Mouse (Mus musculus) ZHBTc4 (cell line): Measurements from ENCODE around the gene Wwp2.
A peak's percentile ranks its signal among the peaks of the same experiment; 100 is the strongest.

ENCODE experiments used
- DNase-seq: peaks from one replicate; pipeline ENCODE4 v3.0.0-alpha.2; 2011; ENCODE audit warnings: low read depth, low spot score

Gene Wwp2

DNA sequence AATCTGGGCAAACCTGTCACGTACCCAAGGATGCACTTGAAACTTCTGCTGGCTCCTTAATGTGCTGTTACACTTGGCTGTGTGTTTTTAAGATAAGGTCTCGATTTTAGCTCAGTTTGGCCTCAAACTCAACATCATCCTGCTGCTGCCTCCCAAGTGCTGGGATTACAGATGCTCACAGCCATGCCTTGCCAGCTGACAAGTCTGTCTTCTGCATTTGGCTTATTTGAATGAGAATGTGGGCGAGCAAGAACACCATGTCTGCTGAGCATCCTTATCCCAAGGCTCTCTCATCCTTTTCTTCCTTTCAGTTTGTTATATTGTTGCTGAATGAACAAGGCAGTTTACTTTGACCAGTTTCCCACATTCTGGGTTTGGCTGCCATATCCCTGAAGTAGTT, 39.4 kb downstream of the Wwp2 start:
- no peak for DNase-seq

- DNase-seq: peak; percentile 77
Observed at GRCm38 (mm10) chr8:107476786-107477185, 40.6 kb downstream of the Wwp2 start.

GRCm38 (mm10) chr8:107478728-107479127, 42.6 kb downstream of the Wwp2 start:
- DNase-seq: no peak

GRCm38 (mm10) chr8:107480436-107480835, 44.3 kb downstream of the Wwp2 start:
- no peak for DNase-seq

DNA sequence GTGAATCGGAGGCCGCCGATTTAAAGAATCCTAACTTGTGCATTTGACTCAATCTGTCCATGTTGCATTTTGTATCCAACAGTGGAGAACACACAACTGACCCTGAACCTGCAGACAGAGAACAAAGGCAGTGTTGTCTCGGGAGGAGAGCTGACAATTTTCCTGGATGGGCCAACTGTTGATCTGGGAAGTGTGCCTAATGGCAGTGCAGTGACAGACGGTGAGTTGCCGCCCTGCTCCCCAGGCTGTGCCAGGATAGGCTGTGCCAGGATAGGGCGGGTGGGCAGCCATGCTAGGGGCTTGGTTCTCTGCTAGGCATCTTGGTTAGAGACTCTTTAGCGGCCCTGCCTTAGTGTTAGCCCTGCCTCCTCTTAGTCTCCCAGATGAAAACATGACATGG, 47.1 kb downstream of the Wwp2 start:
- no peak for DNase-seq

- no peak for DNase-seq
Observed at GRCm38 (mm10) chr8:107484956-107485355, 48.8 kb downstream of the Wwp2 start.

- no peak for DNase-seq
Observed at GRCm38 (mm10) chr8:107488551-107488950, 52.4 kb downstream of the Wwp2 start.

- DNase-seq: no peak
Observed at GRCm38 (mm10) chr8:107489086-107489485, 52.9 kb downstream of the Wwp2 start.

DNA sequence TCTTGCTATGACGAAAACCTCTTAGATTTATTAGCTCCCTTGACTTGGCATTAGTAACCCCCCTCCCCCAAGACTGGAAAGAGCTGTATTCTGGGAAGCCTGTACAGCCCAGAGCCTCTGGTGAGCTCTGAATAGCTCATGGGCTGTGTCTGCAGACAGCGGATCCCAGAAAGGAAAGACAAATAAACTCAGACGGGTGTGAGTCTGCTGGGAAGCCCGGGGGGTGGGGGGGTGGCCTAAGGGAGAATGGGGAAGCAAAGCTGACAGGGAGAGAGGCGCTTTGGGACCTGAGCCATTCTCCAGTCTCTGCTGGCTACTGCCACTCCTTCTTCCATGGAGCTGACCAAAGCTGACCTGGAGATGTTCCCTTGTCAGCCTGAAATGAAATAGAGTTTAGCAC, 53.8 kb downstream of the Wwp2 start:
- no peak for DNase-seq

DNA sequence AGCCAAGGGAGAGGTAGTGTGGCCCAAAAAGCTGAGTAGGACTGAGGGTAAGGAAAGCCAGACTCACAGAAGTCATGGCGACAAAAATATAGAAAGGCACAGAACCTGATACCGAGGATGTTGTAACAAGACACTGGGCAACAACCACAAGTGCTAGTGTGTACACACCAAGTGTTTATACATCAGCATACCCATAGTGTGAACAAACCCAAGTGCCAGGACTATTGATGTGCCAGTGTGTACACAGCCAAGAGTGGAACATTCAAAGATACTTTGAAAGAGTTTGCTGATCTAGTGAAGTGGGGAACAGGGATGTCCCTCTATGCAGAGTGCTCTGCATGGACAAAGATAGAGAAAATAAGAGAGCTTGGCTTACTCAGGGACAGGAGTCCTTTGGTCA, 54.5 kb downstream of the Wwp2 start:
- no peak for DNase-seq

GRCm38 (mm10) chr8:107491212-107491611, 55.0 kb downstream of the Wwp2 start:
- DNase-seq: no peak

- DNase-seq: no peak
Observed at GRCm38 (mm10) chr8:107491831-107492230, 55.7 kb downstream of the Wwp2 start.

GRCm38 (mm10) chr8:107492802-107493201, 56.6 kb downstream of the Wwp2 start:
- no peak for DNase-seq

DNA sequence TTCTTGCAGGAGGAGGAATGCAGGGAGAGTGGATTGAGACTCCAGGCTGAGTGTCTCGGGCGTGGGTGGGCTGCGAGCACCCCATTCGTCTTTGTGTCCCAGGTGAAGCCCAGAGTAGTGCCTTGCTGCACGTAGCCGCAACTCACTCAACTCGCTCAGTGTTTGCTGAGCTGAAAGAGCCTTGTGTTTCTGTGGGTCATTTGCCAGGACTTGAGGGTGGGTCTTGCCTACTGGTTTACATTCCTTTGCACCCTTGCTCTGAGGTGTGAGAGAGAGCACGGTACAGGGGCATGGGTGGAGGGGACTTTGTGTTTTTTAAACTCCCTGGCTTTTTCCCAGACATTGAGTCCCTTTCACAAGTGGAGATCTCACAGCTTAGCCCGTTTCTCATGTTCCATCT, 59.3 kb downstream of the Wwp2 start:
- DNase-seq: no peak

DNA sequence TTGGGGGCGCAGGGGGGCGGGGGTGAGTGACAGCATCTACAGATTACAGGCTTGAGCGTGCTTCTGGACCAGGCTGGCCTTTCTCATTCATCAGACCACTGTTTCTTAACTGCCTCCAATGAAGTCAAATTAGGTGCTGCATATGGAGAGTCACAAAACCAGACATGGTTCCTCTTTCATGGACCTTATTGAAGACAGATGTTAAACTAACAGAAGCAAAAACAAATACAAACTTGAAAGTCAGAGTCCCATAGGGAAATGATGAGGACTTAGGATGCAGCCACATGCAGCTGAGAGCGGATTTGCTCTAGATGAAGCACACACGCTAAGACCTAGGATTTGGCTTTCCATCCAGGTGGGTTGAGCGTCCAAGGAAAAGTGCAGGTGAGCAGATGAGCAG, 61.5 kb downstream of the Wwp2 start:
- DNase-seq: no peak

DNA sequence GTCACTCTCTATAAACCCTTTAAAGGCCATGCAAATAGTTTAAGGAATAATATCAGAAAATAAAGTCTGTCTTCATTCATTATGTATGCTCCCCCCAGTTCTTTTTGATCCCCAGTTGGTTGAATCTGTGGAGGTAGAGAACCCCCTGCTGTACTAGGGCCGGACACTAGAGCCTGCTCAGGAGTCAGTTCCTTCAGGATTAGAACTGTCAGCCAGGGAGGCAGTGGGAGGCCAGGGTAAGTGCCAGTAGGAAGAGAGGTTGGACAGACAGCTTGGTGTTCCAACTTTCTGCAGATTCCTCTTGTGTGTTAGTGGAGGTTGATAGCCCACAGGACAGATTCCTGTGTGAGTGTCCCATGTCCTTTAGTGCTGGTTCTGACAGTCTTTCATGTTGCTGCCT, 62.2 kb downstream of the Wwp2 start:
- no peak for DNase-seq

DNA sequence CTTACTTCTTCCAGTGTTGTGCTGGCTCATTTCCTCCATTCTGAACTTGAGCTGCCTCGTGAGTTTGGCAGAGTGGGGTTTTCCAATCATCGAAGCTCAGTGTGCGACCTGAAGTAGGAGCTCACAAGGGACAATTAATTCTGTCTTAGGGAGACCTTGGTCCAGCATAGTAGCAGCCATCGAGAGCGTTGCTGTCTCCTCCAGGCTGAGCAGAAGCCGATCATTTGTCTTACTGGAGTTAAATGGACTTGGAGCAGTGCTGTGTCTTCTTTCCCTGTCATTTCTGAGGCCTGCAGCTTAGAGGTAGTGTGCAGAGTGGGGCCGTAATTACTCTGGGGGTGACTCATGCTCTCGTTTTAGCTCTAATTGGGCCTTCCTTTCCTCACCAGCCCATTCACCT, 62.6 kb downstream of the Wwp2 start:
- DNase-seq: no peak

DNA sequence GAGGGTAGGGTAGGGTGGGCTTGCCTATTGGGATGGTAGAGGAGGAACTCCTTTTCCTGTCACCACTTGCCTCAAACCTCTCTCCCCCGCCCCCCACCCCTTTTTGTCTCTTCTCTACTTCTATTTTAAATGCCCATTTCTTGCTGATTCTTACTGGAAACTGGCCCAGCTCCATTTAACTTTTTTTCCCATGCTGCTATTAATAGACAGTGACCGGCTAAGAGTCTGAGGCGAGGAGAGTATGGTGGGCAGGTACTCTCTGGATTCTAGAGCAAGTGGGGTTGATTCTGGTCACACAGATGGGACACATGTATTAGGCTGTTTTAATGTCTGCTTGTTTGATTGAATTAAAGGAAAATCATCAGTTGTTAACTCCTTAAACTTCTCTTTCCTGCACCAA, 63.4 kb downstream of the Wwp2 start:
- no peak for DNase-seq

GRCm38 (mm10) chr8:107502407-107502806, 66.2 kb downstream of the Wwp2 start:
- DNase-seq: no peak

DNA sequence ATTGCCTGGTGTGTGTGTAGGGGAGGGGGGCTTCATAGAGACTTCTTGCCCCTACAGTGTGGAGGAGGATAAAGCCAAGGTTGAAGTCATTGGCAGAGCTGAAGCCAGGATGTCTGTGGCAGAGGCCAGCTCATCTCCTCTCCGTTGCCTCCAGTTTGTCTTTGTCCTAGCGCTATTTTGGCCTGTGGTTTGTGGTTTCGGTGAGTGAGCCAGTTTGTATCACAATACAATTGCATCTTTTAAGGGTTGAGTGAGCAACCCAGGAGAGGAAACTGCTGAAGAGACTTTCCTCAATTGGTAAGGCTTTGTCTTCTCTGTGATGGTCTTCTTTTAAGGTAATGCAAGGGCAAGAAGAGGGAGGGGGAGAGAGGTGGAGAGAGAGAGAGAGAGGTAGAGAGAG, 66.8 kb downstream of the Wwp2 start:
- DNase-seq: no peak

DNA sequence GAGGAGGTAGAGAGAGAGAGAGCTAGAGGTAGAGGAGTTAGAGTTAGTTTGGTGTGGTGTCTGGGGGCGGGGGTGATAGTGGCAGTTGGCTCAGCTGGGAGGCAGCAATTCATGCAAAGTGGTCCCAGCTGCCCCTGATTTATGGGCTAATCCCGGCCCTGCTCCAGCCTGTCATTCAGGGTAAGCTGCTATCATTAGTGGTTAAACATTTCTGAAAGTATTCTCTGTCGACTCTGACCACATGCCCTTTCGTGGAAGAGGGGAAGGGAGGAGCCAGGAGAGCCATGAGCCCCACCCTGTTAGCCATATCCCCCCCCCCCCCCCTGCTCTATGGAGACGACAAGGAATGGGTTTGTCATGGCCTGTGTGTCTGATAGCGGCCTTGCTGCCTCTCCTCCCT, 67.2 kb downstream of the Wwp2 start:
- peak; percentile 47 for DNase-seq

DNA sequence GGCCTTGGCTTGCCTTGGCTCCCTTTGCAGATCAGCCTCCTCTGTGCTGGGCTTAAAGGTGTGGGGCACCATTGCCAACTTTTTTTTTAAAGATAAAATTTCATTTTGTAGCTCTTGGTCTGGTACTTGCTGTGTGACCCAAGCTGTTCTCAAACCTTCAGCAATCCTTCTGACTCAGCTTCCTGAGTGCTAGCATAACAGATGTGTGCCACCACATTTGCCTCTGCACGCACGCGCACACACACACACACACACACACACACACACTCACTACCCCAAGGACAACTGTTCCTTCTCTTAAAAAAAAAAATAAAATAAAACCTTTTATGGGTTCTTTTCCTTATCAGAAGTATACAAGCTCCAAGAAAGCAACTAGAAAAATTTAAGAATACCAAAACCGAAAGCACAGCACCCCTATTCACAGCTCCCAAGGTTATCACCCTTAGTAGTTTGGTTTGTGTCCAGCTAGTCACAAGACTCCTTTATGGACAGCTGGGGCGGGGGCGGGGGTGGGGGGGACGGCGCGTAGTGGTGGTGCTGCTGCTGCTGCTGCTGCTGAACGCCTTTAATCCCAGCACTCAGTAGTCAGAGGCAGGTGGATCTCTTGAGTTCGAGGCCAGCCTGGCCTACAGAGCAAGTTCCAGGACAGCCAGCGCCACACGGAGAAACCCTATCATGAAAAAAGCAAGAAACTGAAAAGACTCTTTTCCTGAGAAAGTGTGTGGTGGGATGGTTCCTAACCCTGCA, 68.2 kb downstream of the Wwp2 start:
- no peak for DNase-seq

DNA sequence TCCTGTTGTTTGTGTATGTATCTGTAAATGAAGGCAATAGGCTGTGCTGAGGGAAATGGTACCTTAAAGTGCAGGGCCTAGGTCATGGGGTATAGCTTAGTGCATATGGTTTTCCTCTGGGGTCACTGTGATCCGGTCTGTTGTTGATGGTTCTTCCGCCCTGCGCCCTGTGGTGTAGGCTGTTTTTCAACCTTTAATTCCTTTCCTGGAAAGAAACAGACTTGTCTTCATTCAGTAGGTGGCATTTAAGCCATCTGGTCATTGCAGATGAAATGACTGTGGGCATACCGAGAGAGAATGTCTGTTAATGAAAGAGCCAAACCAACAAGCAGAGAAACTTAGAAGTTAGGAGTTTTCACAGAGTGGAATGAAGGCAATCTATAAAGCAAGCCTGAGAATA, 69.1 kb downstream of the Wwp2 start:
- DNase-seq: no peak

- no peak for DNase-seq
Observed at GRCm38 (mm10) chr8:107507019-107507418, 70.9 kb downstream of the Wwp2 start.
